Mouse (Mus musculus): Measurements from ENCODE around the gene Ckmt2.

DNA sequence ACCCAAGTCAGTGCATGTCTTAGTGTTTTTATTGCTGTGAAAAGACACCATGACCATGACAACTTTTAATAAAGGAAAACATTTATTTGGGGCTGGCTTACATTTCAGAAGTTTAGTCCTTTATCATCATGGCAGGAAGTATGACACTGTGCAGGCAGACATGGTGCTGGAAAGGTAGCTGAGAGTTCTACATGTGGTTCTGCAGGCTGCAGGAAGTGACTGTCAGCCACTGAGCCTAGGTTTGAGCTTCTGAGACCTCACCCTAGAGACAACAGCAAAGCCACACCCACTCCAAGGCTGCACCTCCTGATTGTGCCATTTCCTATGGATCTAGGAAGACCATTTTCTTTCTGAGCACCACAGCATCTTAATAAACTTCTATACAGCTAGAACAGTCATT, 48.8 kb downstream of the Ckmt2 start:
- TF ChIP-seq CTCF (IDR thresholded peaks at IDR 0.05; ENCODE audit: control insufficient read depth, insufficient read depth, low read length) (no peak), POLR2A (IDR thresholded peaks at IDR 0.05; ENCODE audit: borderline replicate concordance, control insufficient read depth, low read depth, low read length) (no peak)
